26 mouse cellular contexts compared by ENCODE assay signal in the genomic region with DNA sequence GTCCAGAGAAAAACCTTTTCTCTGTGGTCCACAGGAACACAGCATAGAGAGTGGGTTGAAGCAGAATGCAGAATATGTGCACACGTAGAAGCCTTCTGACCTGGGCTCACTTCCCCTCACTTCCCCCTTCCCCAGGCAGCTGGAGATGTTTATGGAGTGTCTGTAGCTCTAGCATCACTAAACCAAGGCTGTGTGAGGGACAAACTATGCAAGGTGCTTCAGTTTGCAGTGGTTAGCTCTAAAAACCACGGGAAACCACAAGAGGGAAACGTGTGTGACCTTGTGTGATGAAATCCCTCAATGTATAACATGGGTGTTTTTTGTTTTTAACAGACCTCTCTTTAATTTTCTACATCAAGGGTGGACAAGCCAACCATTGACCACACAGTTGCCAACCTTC. TPM values are rescaled to one million over a fixed set of nuclear protein-coding genes. Genes with fewer than 3 reads are reported as not detected.
A peak's percentile ranks its signal among the peaks of the same experiment; 100 is the strongest.
DNase-seq lines count a peak whose midpoint lies in the region; ATAC-seq and TF ChIP-seq lines count a peak whose summit lies in the region.
"Had no signal": no experiment of that assay in that cellular context is flagged by ENCODE, and none has a peak within 500 bp of the region (broad histone marks: within the 10 kb centered on the region; RNA-seq: fewer than 3 reads in every experiment).

No protein-coding gene starts in this region.

- H3K9ac ChIP-seq in liver, embryonic 11.5 days (ENCODE audit: low read depth, low read length) = no peak overlapping the region
- H3K9ac ChIP-seq: embryonic facial prominence, embryonic 13.5 days; forebrain, embryonic 15.5 days; heart, embryonic 13.5 days; hindbrain, embryonic 13.5 days; intestine, embryonic 15.5 days had no signal

- 50% methylated on average over 3 of the region's 3 CpGs for WGBS in liver, embryonic 11.5 days

- no peak overlapping the region for H3K4me3 ChIP-seq in gastrocnemius, adult 2 months
- no peak overlapping the region for H3K4me3 ChIP-seq in liver, embryonic 11.5 days (ENCODE audit: low read depth, low read length)
- H3K4me3 ChIP-seq: embryonic facial prominence, embryonic 10.5 days; embryonic facial prominence, embryonic 13.5 days; erythroblast, embryonic 14.5 days; forebrain, embryonic 15.5 days; heart, adult 2 months; heart, embryonic 10.5 days; heart, embryonic 13.5 days; hindbrain, embryonic 10.5 days; hindbrain, embryonic 13.5 days; intestine, embryonic 15.5 days had no signal

- no peaks in the 10 kb centered on the region for H3K9me3 ChIP-seq in liver, embryonic 11.5 days (ENCODE audit: control insufficient read depth, low read length)
- H3K9me3 ChIP-seq: forebrain, embryonic 15.5 days; heart, embryonic 10.5 days; hindbrain, embryonic 10.5 days; intestine, embryonic 15.5 days had no signal

- no peak for DNase-seq in gastrocnemius, adult 2 months
- DNase-seq in gastrocnemius, postnatal 36 days = no peak
- no peak for DNase-seq in heart, postnatal 25 days (ENCODE audit: low spot score)
- no peak for DNase-seq in liver, embryonic 11.5 days (ENCODE audit: low spot score)
- DNase-seq: adrenal gland, postnatal 10 days; cerebellum, adult 11 months; cerebellum, adult 2 months; cerebellum, adult 9-11 months; cerebellum, postnatal 25 days; embryo, embryonic 11 days; gastrocnemius, postnatal 14 days; heart, adult 2 months; heart, postnatal 14 days; kidney, adult 11 months had no signal

- H3K4me2 ChIP-seq in liver, embryonic 11.5 days = no peak overlapping the region
- H3K4me2 ChIP-seq: embryonic facial prominence, embryonic 13.5 days; forebrain, embryonic 15.5 days; heart, embryonic 13.5 days; hindbrain, embryonic 13.5 days; intestine, embryonic 15.5 days had no signal

- no peaks in the 10 kb centered on the region for H3K27me3 ChIP-seq in liver, embryonic 11.5 days (replicated peaks; ENCODE audit: control insufficient read depth, insufficient read depth, low read length)
- H3K27me3 ChIP-seq: embryonic facial prominence, embryonic 13.5 days; forebrain, embryonic 15.5 days; heart, embryonic 13.5 days; hindbrain, embryonic 13.5 days; intestine, embryonic 15.5 days had no signal

- no peaks in the 10 kb centered on the region for H3K36me3 ChIP-seq in liver, embryonic 11.5 days (ENCODE audit: control insufficient read depth, insufficient read depth, low read length)
- H3K36me3 ChIP-seq: embryonic facial prominence, embryonic 10.5 days; embryonic facial prominence, embryonic 13.5 days; forebrain, embryonic 15.5 days; heart, embryonic 10.5 days; heart, embryonic 13.5 days; hindbrain, embryonic 10.5 days; hindbrain, embryonic 13.5 days; intestine, embryonic 15.5 days had no signal

- H3K4me1 ChIP-seq in liver, embryonic 11.5 days (replicated peaks; ENCODE audit: control insufficient read depth, insufficient read depth, low read length) = no peaks in the 10 kb centered on the region
- H3K4me1 ChIP-seq: heart, embryonic 13.5 days had no signal

- TF ChIP-seq CTCF in gastrocnemius, adult 2 months (IDR thresholded peaks at IDR 0.05) = no peak

- peak; percentile 80 for ATAC-seq in granulocyte monocyte progenitor cell, adult 5-6 weeks (replicated peaks; ENCODE audit: poor library complexity, severe bottlenecking)
- ATAC-seq in megakaryocyte progenitor cell, adult 5-6 weeks (replicated peaks; ENCODE audit: poor library complexity) = peak; percentile 82
- no peak for ATAC-seq in liver, embryonic 11.5 days (replicated peaks; ENCODE audit: low FRiP score)
- ATAC-seq: forebrain, embryonic 15.5 days; hindbrain, embryonic 16.5 days; intestine, embryonic 15.5 days had no signal

- peak overlapping the region; percentile 79 for H3K27ac ChIP-seq in gastrocnemius, adult 2 months
- H3K27ac ChIP-seq in liver, embryonic 11.5 days (ENCODE audit: low read depth, low read length) = no peak overlapping the region
- H3K27ac ChIP-seq: embryonic facial prominence, embryonic 10.5 days; embryonic facial prominence, embryonic 13.5 days; forebrain, embryonic 15.5 days; heart, embryonic 10.5 days; heart, embryonic 13.5 days; hindbrain, embryonic 10.5 days; hindbrain, embryonic 13.5 days; intestine, embryonic 15.5 days had no signal

- intact Hi-C loops in gastrocnemius, adult 2 months (cut with DNase I) = no loop called here
- intact Hi-C loops in gastrocnemius, postnatal 36 days (cut with DNase I) = no loop called here
- intact Hi-C loops in heart, postnatal 25 days (cut with DNase I) = loop anchor here (10.0 kb wide), 1 partner anchor 129 kb away; no protein-coding TSS in a partner anchor

RNA-seq across cellular contexts. Expression of a gene that starts 36.2 kb away (rescaled TPM):
- 10 to 100 TPM; 12.3 to 21.8 TPM for total RNA-seq in gastrocnemius, adult 2 months (2021)
- 10 to 100 TPM; 17.2 to 20.1 TPM for total RNA-seq in gastrocnemius, postnatal 36 days (2021)
- 2.1 and 3.7 TPM in 2 replicates for total RNA-seq in granulocyte monocyte progenitor cell, adult 5-6 weeks (2014; fragmentation: Nextera tagmentation)
- total RNA-seq in granulocyte monocyte progenitor cell, adult 5-6 weeks (2017) = 2.6 and 3.1 TPM in 2 replicates
- 4.0 TPM in 2 replicates for total RNA-seq in megakaryocyte progenitor cell, adult 5-6 weeks (2015)
- 1.3 and 2.7 TPM in 2 replicates for total RNA-seq in megakaryocyte progenitor cell, adult 5-6 weeks (2017)
- total RNA-seq in heart, postnatal 25 days (2021) = 10 to 100 TPM; 22.6 to 22.8 TPM
- 6.2 and 8.0 TPM in 2 replicates for polyA plus RNA-seq in liver, embryonic 11.5 days (2014; fragmentation: Nextera tagmentation; extraction: Ambion mirVana)
